Mouse (Mus musculus): ENCODE data around the gene Mical1.

DNA sequence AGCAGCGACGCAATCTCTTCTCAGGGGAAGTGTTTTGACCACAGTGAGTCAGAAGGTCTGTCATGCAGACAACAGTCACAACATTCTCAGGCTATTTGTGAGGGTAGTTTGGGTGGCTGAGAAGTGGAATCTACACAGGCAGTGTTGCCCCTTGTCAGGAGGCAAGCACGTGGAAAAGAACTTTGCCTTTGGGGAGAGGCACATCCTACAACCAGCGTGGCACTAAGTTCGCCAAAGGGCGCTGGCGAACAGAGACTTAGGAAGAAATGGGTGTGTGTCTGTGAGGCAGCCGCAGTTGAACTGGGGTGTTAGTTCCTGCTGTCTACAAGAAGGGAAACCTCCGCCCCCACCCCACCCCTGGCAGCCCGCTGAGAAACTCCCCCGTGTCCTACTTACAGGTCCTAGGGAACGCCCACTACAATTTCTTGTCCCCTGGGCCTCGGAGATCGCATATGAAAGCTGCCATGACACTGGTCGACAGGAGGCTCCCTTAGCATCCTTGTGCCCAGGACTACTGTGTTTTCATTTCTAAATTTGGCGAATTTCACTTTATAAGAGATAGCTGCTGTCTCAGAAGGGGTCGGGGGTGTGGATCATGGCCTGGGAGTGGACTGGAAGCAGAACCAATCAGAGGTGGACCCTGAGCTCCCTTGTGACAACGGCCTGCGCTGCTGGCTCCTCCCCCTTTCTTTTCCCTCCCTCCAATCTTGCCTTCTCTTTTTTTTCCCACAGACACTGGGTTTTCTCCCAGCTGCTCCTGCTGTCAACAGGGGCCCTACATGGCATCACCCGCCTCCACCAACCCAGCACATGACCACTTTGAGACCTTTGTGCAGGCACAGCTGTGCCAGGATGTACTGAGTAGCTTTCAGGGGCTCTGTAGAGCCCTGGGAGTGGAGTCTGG lies 1.4 kb downstream of the Mical1 start:
- TF ChIP-seq GABPA (IDR thresholded peaks at IDR 0.05; ENCODE audit: low read depth, low read length): no peak
- TF ChIP-seq EP300 (IDR thresholded peaks at IDR 0.05; ENCODE audit: low read depth in 1 of 2, low read length in 2 of 2): peak in 1 of 2 experiments; percentile 33; a peak in 2 of 4 replicates
- no peak for TF ChIP-seq GATA1 (IDR thresholded peaks at IDR 0.05; ENCODE audit: low read depth, low read length)
- no peak for TF ChIP-seq KAT2A (conservative IDR thresholded peaks at IDR 0.05; ENCODE audit: low read depth, low read length)
- peak; percentile 69; the same call in 1 of the 2 replicates for TF ChIP-seq SIN3A (IDR thresholded peaks at IDR 0.05; ENCODE audit: low read length)
- TF ChIP-seq NELFE (IDR thresholded peaks at IDR 0.05; ENCODE audit: low read depth, low read length): no peak
- no peak for TF ChIP-seq ZNF384 (IDR thresholded peaks at IDR 0.05; ENCODE audit: low read depth, low read length)
- TF ChIP-seq MXI1 (IDR thresholded peaks at IDR 0.05; ENCODE audit: low read depth, low read length): peak; percentile 76
- no peak for TF ChIP-seq CTCF (IDR thresholded peaks at IDR 0.05 in 2 of 3, conservative IDR thresholded peaks at IDR 0.05 in 1 of 3; ENCODE audit: control insufficient read depth in 1 of 3, insufficient read depth in 1 of 3, low read depth in 2 of 3, low read length in 3 of 3, poor library complexity in 1 of 3, severe bottlenecking in 1 of 3)
- no peak for TF ChIP-seq CHD1 (IDR thresholded peaks at IDR 0.05; ENCODE audit: low read depth, low read length)
- no peak for TF ChIP-seq ZMIZ1 (IDR thresholded peaks at IDR 0.05; ENCODE audit: low read depth, low read length)
- TF ChIP-seq POLR2A (IDR thresholded peaks at IDR 0.05; ENCODE audit: control insufficient read depth in 1 of 2, insufficient read depth in 1 of 2, low read depth in 1 of 2, low read length in 2 of 2, poor library complexity in 1 of 2): no peak
